26 mouse cellular contexts compared by ENCODE assay signal in the genomic region with DNA sequence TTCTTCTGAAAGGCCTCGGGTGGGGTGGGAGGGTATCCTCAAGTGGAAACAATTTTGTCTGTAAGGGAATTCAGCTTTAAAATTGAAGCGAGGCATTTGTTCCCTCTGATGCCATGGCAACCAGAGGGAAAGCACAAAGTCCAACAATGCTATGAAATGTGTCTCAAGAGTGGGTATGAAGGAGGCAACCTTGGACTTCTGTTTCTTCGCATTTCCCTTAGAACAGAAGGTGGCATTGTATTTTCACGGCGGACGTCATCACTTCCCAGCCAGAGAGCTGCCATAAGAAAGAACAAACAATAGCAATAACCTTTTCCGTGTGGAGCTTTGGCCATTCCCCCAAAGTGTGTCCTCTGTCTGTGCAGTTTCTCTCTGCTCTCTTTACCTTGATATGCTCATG. TPM values are rescaled to one million over a fixed set of nuclear protein-coding genes. Genes with fewer than 3 reads are reported as not detected.
DNase-seq lines count a peak whose midpoint lies in the region; ATAC-seq and TF ChIP-seq lines count a peak whose summit lies in the region.
"Had no signal": no experiment of that assay in that cellular context is flagged by ENCODE, and none has a peak within 500 bp of the region (broad histone marks: within the 10 kb centered on the region; RNA-seq: fewer than 3 reads in every experiment).

No protein-coding gene starts in this region.

- H3K9me3 ChIP-seq in forebrain, postnatal 0 days (ENCODE audit: low read length): no peaks in the 10 kb centered on the region
- H3K9me3 ChIP-seq in forebrain, embryonic 11.5 days (ENCODE audit: control insufficient read depth, low read length): no peaks in the 10 kb centered on the region
- no peaks in the 10 kb centered on the region for H3K9me3 ChIP-seq in lung, embryonic 14.5 days (ENCODE audit: low read depth, low read length)
- no peaks in the 10 kb centered on the region for H3K9me3 ChIP-seq in intestine, embryonic 16.5 days (ENCODE audit: control insufficient read depth, low read length)
- H3K9me3 ChIP-seq: embryonic facial prominence, embryonic 10.5 days; heart, embryonic 13.5 days; hindbrain, embryonic 15.5 days had no signal

- no peak for DNase-seq in forebrain, postnatal 0 days
- DNase-seq in forebrain, embryonic 11.5 days (ENCODE audit: low spot score): no peak
- DNase-seq in lung, embryonic 14.5 days: peak; percentile 45
- no peak for DNase-seq in lung, postnatal 10 days
- DNase-seq in brain, embryonic 14.5 days (ENCODE audit: low read depth): peak; percentile 26
- no peak for DNase-seq in adrenal gland, adult 18-20 months (ENCODE audit: low spot score in 2 of 2)
- no peak for DNase-seq in testis, postnatal 10 days (ENCODE audit: low spot score)
- DNase-seq: adrenal gland, postnatal 25 days; cerebellum, adult 11-12 months; cerebellum, adult 9-10 months; cerebellum, postnatal 25 days; gastrocnemius, postnatal 14 days; heart, postnatal 36 days; kidney, adult 11 months had no signal

- ATAC-seq in forebrain, postnatal 0 days: peak; percentile 27; the same call in 1 of the 2 replicates
- no peak for ATAC-seq in forebrain, embryonic 11.5 days (replicated peaks; ENCODE audit: low FRiP score)
- ATAC-seq in lung, embryonic 14.5 days (ENCODE audit: insufficient read depth): no peak; the same call in 1 of the 2 replicates
- peak; percentile 80 for ATAC-seq in intestine, embryonic 16.5 days
- ATAC-seq: forebrain, embryonic 14.5 days had no signal

- H3K9ac ChIP-seq in forebrain, postnatal 0 days: no peak overlapping the region
- H3K9ac ChIP-seq in forebrain, embryonic 11.5 days (ENCODE audit: low read length): no peak overlapping the region
- H3K9ac ChIP-seq in lung, embryonic 14.5 days: no peak overlapping the region
- no peak overlapping the region for H3K9ac ChIP-seq in intestine, embryonic 16.5 days (ENCODE audit: low read depth, low read length)
- H3K9ac ChIP-seq: heart, embryonic 13.5 days; hindbrain, embryonic 15.5 days had no signal

- no peaks in the 10 kb centered on the region for H3K36me3 ChIP-seq in forebrain, postnatal 0 days (ENCODE audit: insufficient read depth)
- H3K36me3 ChIP-seq in forebrain, embryonic 11.5 days (ENCODE audit: control insufficient read depth, insufficient read depth, low read length): no peaks in the 10 kb centered on the region
- H3K36me3 ChIP-seq in lung, embryonic 14.5 days (ENCODE audit: insufficient read depth): no peaks in the 10 kb centered on the region
- H3K36me3 ChIP-seq in intestine, embryonic 16.5 days (ENCODE audit: control insufficient read depth, insufficient read depth, low read length): no peaks in the 10 kb centered on the region
- H3K36me3 ChIP-seq: embryonic facial prominence, embryonic 10.5 days; heart, embryonic 13.5 days; hindbrain, embryonic 15.5 days had no signal

- no peak for TF ChIP-seq POLR2A in brain, embryonic 14.5 days (IDR thresholded peaks at IDR 0.05; ENCODE audit: borderline replicate concordance, extremely low read depth, insufficient read depth, insufficient read length, poor library complexity, severe bottlenecking)

- WGBS in forebrain, postnatal 0 days: 40% methylated on average over 7 of the region's 7 CpGs
- WGBS in forebrain, embryonic 11.5 days: 63% methylated on average over 7 of the region's 7 CpGs
- WGBS in lung, embryonic 14.5 days: 61% methylated on average over 7 of the region's 7 CpGs
- 49% methylated on average over 7 of the region's 7 CpGs for WGBS in intestine, embryonic 16.5 days

- TF ChIP-seq CTCF in forebrain, postnatal 0 days (IDR thresholded peaks at IDR 0.05; ENCODE audit: low read depth): no peak
- TF ChIP-seq CTCF in lung, embryonic 14.5 days (IDR thresholded peaks at IDR 0.05; ENCODE audit: low read depth): no peak
- TF ChIP-seq CTCF in brain, embryonic 14.5 days (IDR thresholded peaks at IDR 0.05; ENCODE audit: borderline replicate concordance, extremely low read depth, insufficient read depth, insufficient read length): no peak

- no peak overlapping the region for H3K4me2 ChIP-seq in forebrain, postnatal 0 days (ENCODE audit: low read depth)
- H3K4me2 ChIP-seq in forebrain, embryonic 11.5 days (ENCODE audit: low read depth, low read length, severe bottlenecking): no peak overlapping the region
- no peak overlapping the region for H3K4me2 ChIP-seq in lung, embryonic 14.5 days
- H3K4me2 ChIP-seq in intestine, embryonic 16.5 days (ENCODE audit: low read depth, low read length): no peak overlapping the region
- H3K4me2 ChIP-seq: heart, embryonic 13.5 days; hindbrain, embryonic 15.5 days had no signal

- no peaks in the 10 kb centered on the region for H3K4me1 ChIP-seq in forebrain, postnatal 0 days (ENCODE audit: insufficient read depth)
- no peaks in the 10 kb centered on the region for H3K4me1 ChIP-seq in forebrain, embryonic 11.5 days (replicated peaks; ENCODE audit: control insufficient read depth, insufficient read depth, low read length)
- no peaks in the 10 kb centered on the region for H3K4me1 ChIP-seq in lung, embryonic 14.5 days (ENCODE audit: insufficient read depth)
- H3K4me1 ChIP-seq in intestine, embryonic 16.5 days (ENCODE audit: control insufficient read depth, insufficient read depth, low read length): no peaks in the 10 kb centered on the region
- H3K4me1 ChIP-seq: embryonic facial prominence, embryonic 10.5 days; heart, embryonic 13.5 days; hindbrain, embryonic 15.5 days had no signal

- no peaks in the 10 kb centered on the region for H3K27me3 ChIP-seq in forebrain, postnatal 0 days (ENCODE audit: insufficient read depth, low read length)
- no peaks in the 10 kb centered on the region for H3K27me3 ChIP-seq in forebrain, embryonic 11.5 days (ENCODE audit: control insufficient read depth, insufficient read depth, low read length)
- no peaks in the 10 kb centered on the region for H3K27me3 ChIP-seq in lung, embryonic 14.5 days (ENCODE audit: insufficient read depth, low read length)
- no peaks in the 10 kb centered on the region for H3K27me3 ChIP-seq in intestine, embryonic 16.5 days (replicated peaks; ENCODE audit: control insufficient read depth, insufficient read depth, low read length)
- H3K27me3 ChIP-seq: heart, embryonic 13.5 days; hindbrain, embryonic 15.5 days had no signal

- no peak overlapping the region for H3K27ac ChIP-seq in forebrain, postnatal 0 days (ENCODE audit: low read depth, low read length)
- H3K27ac ChIP-seq in forebrain, embryonic 11.5 days (ENCODE audit: low read depth, low read length): no peak overlapping the region
- H3K27ac ChIP-seq in lung, embryonic 14.5 days (ENCODE audit: low read depth): no peak overlapping the region
- H3K27ac ChIP-seq in intestine, embryonic 16.5 days (ENCODE audit: low read length): no peak overlapping the region
- H3K27ac ChIP-seq: embryonic facial prominence, embryonic 10.5 days; heart, embryonic 13.5 days; hindbrain, embryonic 15.5 days had no signal

- no peak overlapping the region for H3K4me3 ChIP-seq in forebrain, postnatal 0 days (ENCODE audit: low read depth, low read length)
- no peak overlapping the region for H3K4me3 ChIP-seq in forebrain, embryonic 11.5 days (ENCODE audit: low read depth, low read length)
- no peak overlapping the region for H3K4me3 ChIP-seq in lung, embryonic 14.5 days (ENCODE audit: low read depth, low read length)
- H3K4me3 ChIP-seq in intestine, embryonic 16.5 days (ENCODE audit: low read length): no peak overlapping the region
- H3K4me3 ChIP-seq: embryonic facial prominence, embryonic 10.5 days; heart, embryonic 13.5 days; hindbrain, embryonic 15.5 days had no signal

RNA-seq across cellular contexts. Expression of a gene that starts 53.1 kb away (rescaled TPM):
- total RNA-seq in forebrain, postnatal 0 days (2014; rRNA removed): 6.3 and 6.9 TPM in 2 replicates
- polyA plus RNA-seq in forebrain, postnatal 0 days (2015; fragmentation: Nextera tagmentation; extraction: Ambion mirVana): 8.8 and 11.7 TPM in 2 replicates
- 5.3 and 6.6 TPM in 2 replicates for polyA plus RNA-seq in forebrain, embryonic 11.5 days (2014; fragmentation: Nextera tagmentation; extraction: Ambion mirVana)
- polyA plus RNA-seq in lung, embryonic 14.5 days (2014; fragmentation: Nextera tagmentation; extraction: Ambion mirVana): 4.9 and 7.2 TPM in 2 replicates
- 6.0 and 7.9 TPM in 2 replicates for polyA plus RNA-seq in brain, embryonic 14.5 days (2012; rRNA removed)
- polyA plus RNA-seq in intestine, embryonic 16.5 days (2015; fragmentation: Nextera tagmentation; extraction: Ambion mirVana): 2.8 and 2.9 TPM in 2 replicates
- 10 to 100 TPM; 30.6 to 45.9 TPM for total RNA-seq in adrenal gland, adult 18-20 months (2021)
- total RNA-seq: MEL had no signal

RNA-seq across cellular contexts. Expression of a gene that starts 53.8 kb away (rescaled TPM):
- total RNA-seq in forebrain, postnatal 0 days (2014; rRNA removed): not detected in 2 replicates
- polyA plus RNA-seq in forebrain, postnatal 0 days (2015; fragmentation: Nextera tagmentation; extraction: Ambion mirVana): not detected in 2 replicates
- not detected in 2 replicates for polyA plus RNA-seq in forebrain, embryonic 11.5 days (2014; fragmentation: Nextera tagmentation; extraction: Ambion mirVana)
- not detected in 2 replicates for polyA plus RNA-seq in lung, embryonic 14.5 days (2014; fragmentation: Nextera tagmentation; extraction: Ambion mirVana)
- not detected in 2 replicates for polyA plus RNA-seq in brain, embryonic 14.5 days (2012; rRNA removed)
- polyA plus RNA-seq in intestine, embryonic 16.5 days (2015; fragmentation: Nextera tagmentation; extraction: Ambion mirVana): not detected in 2 replicates
- under 1 TPM in 1 of 2 experiments, not detected in 1; 0.29 TPM for total RNA-seq in adrenal gland, adult 18-20 months (2021)
- total RNA-seq: adrenal gland, postnatal 25 days; heart, postnatal 36 days; MEL had no signal
- polyA plus RNA-seq: C2C12; cortical plate, adult 2 months; embryonic facial prominence, embryonic 10.5 days; embryonic facial prominence, embryonic 14.5 days; forebrain, embryonic 14.5 days; gonadal fat pad, adult 2 months; heart, embryonic 13.5 days; heart, postnatal 0 days; hindbrain, embryonic 11.5 days; hindbrain, embryonic 15.5 days had no signal

Comparison
In these comparisons a context has a peak if more than half of its experiments do, and no peak if none do; other contexts are left out.
1. ATAC-seq: peak in forebrain, postnatal 0 days (single experiment) and intestine, embryonic 16.5 days (single experiment); none in forebrain, embryonic 11.5 days (single experiment) and lung, embryonic 14.5 days (single experiment).
2. DNase-seq: peak in lung, embryonic 14.5 days (single experiment) and brain, embryonic 14.5 days (single experiment); none in forebrain, postnatal 0 days (single experiment), forebrain, embryonic 11.5 days (single experiment), lung, postnatal 10 days (single experiment), adrenal gland, adult 18-20 months (0 of 2) and testis, postnatal 10 days (single experiment).